Mouse (Mus musculus): ENCODE results near the gene Atg7. TPM values are rescaled to one million over a fixed set of nuclear protein-coding genes. Genes with fewer than 3 reads are reported as not detected.

Atg7 gene
- polyA plus RNA-seq, 1 experiment: 18.7 TPM

DNA sequence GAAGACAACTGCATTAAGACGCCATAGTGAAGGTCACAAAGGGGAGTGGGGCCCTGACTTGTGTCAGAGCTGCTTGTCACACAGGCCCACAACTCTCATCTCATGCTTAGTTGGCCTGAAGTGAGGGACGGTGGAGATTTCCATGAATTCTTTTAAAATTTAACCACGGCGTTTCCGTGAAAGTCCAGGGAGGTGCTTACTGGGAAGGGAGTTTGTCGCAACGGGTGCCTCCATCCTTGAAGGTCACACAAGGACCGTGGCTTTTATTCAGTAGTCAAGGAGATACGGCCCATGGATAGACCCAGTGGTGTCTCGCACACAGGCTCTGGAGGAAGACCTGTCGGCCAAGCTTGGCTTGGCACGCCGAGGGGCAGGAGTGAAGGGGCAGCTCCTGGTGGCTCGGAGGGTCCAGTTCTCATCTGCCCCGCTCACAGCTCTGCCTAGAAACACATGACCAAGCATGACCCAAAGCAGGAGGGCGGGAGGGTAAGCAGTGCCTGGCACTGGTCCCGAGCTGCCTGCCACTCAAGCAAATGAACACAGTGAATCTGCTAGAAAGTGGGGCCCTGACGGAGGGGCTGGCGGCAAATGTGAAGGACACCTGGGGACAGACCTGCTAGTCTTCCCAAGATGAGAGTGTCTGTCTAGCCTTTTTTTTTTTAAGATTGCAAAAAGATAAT, 236.1 kb downstream of the Atg7 start:
- H3K36me3 ChIP-seq (ENCODE audit: control insufficient read depth, insufficient read depth): peaks cover 5% of the 10 kb centered on the region

GRCm38 (mm10) chr6:114880798-114881197, 237.9 kb downstream of the Atg7 start:
- H3K36me3 ChIP-seq (ENCODE audit: control insufficient read depth, insufficient read depth): peaks cover 5% of the 10 kb centered on the region

More for the DNA sequence above, 236.1 kb downstream of the Atg7 start:
- Histone ChIP-seq H3K79me2 (ENCODE audit: control insufficient read depth, insufficient read depth) (peaks cover 91% of the 10 kb centered on the region), H3K4me2 (ENCODE audit: low read depth) (no peak overlapping the region), H3K4me3 (no peak overlapping the region), H3ac (ENCODE audit: control insufficient read depth, insufficient read length) (no peak overlapping the region), H3K27me3 (ENCODE audit: control insufficient read depth, insufficient read depth, insufficient read length) (no peaks in the 10 kb centered on the region)
- TF ChIP-seq REST (IDR thresholded peaks at IDR 0.05; ENCODE audit: insufficient read depth, insufficient read length) (no peak), SRF (IDR thresholded peaks at IDR 0.05; ENCODE audit: control insufficient read depth, insufficient read length, low read depth) (no peak), USF1 (IDR thresholded peaks at IDR 0.05; ENCODE audit: low read depth) (no peak), E2F4 (IDR thresholded peaks at IDR 0.05; ENCODE audit: insufficient read depth) (no peak), TCF12 (IDR thresholded peaks at IDR 0.05; ENCODE audit: insufficient read depth, poor library complexity, severe bottlenecking) (no peak), TCF3 (IDR thresholded peaks at IDR 0.05; ENCODE audit: insufficient read length, low read depth) (no peak), POLR2AphosphoS2 (IDR thresholded peaks at IDR 0.05; ENCODE audit: insufficient read length, low read depth) (no peak), MYOG (IDR thresholded peaks at IDR 0.05; ENCODE audit: control insufficient read depth in 1 of 3, insufficient read depth in 1 of 3, insufficient read length in 2 of 3, low read depth in 2 of 3) (no peak), CEBPB (IDR thresholded peaks at IDR 0.05; ENCODE audit: insufficient read depth, poor library complexity, severe bottlenecking) (no peak), MAX (IDR thresholded peaks at IDR 0.05; ENCODE audit: low read depth) (no peak), MYOD1 (IDR thresholded peaks at IDR 0.05; ENCODE audit: control insufficient read depth in 1 of 3, insufficient read length in 2 of 3, low read depth in 2 of 3) (no peak), POLR2A (IDR thresholded peaks at IDR 0.05; ENCODE audit: insufficient read length, low read depth) (no peak)

DNA sequence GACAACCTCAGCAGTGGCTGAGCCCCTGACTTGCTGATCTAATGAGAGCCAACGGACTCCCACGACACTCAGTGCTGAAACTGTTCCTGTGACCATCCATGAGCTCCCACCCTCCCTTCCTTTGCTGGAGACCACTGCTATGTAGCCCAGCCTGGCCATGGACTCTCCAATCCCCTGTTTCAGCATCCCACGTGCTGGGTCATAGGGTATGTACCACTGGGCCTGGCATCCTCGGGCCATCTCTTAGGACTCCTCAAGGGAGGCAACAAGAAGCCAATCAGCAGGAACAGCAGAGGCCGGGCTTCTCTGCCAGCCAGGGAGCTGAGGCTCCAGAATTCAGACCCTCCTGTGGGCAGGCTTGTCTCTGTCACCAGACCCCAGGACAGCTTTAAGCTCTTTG, 239.3 kb downstream of the Atg7 start:
- H3K79me2 ChIP-seq (ENCODE audit: control insufficient read depth, insufficient read depth): peaks cover 100% of the 10 kb centered on the region
- H3K27me3 ChIP-seq (ENCODE audit: control insufficient read depth, insufficient read depth, insufficient read length): no peaks in the 10 kb centered on the region
- TF ChIP-seq POLR2A (IDR thresholded peaks at IDR 0.05; ENCODE audit: insufficient read length, low read depth): no peak
- no peak for TF ChIP-seq POLR2AphosphoS2 (IDR thresholded peaks at IDR 0.05; ENCODE audit: insufficient read length, low read depth)
- TF ChIP-seq E2F4 (IDR thresholded peaks at IDR 0.05; ENCODE audit: insufficient read depth): no peak
- no peak for TF ChIP-seq TCF12 (IDR thresholded peaks at IDR 0.05; ENCODE audit: insufficient read depth, poor library complexity, severe bottlenecking)
- no peak for TF ChIP-seq TCF3 (IDR thresholded peaks at IDR 0.05; ENCODE audit: insufficient read length, low read depth)
- TF ChIP-seq MYOD1 (IDR thresholded peaks at IDR 0.05; ENCODE audit: control insufficient read depth in 1 of 3, insufficient read length in 2 of 3, low read depth in 2 of 3): no peak
- TF ChIP-seq SRF (IDR thresholded peaks at IDR 0.05; ENCODE audit: control insufficient read depth, insufficient read length, low read depth): no peak
- no peak for TF ChIP-seq MYOG (IDR thresholded peaks at IDR 0.05; ENCODE audit: control insufficient read depth in 1 of 3, insufficient read depth in 1 of 3, insufficient read length in 2 of 3, low read depth in 2 of 3)
- no peak for TF ChIP-seq REST (IDR thresholded peaks at IDR 0.05; ENCODE audit: insufficient read depth, insufficient read length)
- TF ChIP-seq CEBPB (IDR thresholded peaks at IDR 0.05; ENCODE audit: insufficient read depth, poor library complexity, severe bottlenecking): no peak
- TF ChIP-seq USF1 (IDR thresholded peaks at IDR 0.05; ENCODE audit: low read depth): no peak
- TF ChIP-seq MAX (IDR thresholded peaks at IDR 0.05; ENCODE audit: low read depth): no peak
- no peak overlapping the region for H3ac ChIP-seq (ENCODE audit: control insufficient read depth, insufficient read length)
- H3K4me3 ChIP-seq: no peak overlapping the region
- no peak overlapping the region for H3K4me2 ChIP-seq (ENCODE audit: low read depth)
- peaks cover 5% of the 10 kb centered on the region for H3K36me3 ChIP-seq (ENCODE audit: control insufficient read depth, insufficient read depth)

More at GRCm38 (mm10) chr6:114880798-114881197, 237.9 kb downstream of the Atg7 start:
- Histone ChIP-seq H3K27me3 (ENCODE audit: control insufficient read depth, insufficient read depth, insufficient read length) (no peaks in the 10 kb centered on the region), H3K79me2 (ENCODE audit: control insufficient read depth, insufficient read depth) (peaks cover 99% of the 10 kb centered on the region), H3K4me3 (no peak overlapping the region), H3K4me2 (ENCODE audit: low read depth) (no peak overlapping the region), H3ac (ENCODE audit: control insufficient read depth, insufficient read length) (no peak overlapping the region)
- TF ChIP-seq MYOG (IDR thresholded peaks at IDR 0.05; ENCODE audit: control insufficient read depth in 1 of 3, insufficient read depth in 1 of 3, insufficient read length in 2 of 3, low read depth in 2 of 3) (no peak), POLR2A (IDR thresholded peaks at IDR 0.05; ENCODE audit: insufficient read length, low read depth) (no peak)

- H3K27me3 ChIP-seq (ENCODE audit: control insufficient read depth, insufficient read depth, insufficient read length): no peaks in the 10 kb centered on the region
- no peak for TF ChIP-seq CEBPB (IDR thresholded peaks at IDR 0.05; ENCODE audit: insufficient read depth, poor library complexity, severe bottlenecking)
- TF ChIP-seq MYOD1 (IDR thresholded peaks at IDR 0.05; ENCODE audit: control insufficient read depth in 1 of 3, insufficient read length in 2 of 3, low read depth in 2 of 3): peak in 1 of 3 experiments; percentile 13
These were observed 239.8 kb downstream of the Atg7 start for GRCm38 (mm10) chr6:114882675-114883074.

GRCm38 (mm10) chr6:114883261-114883740, 240.4 kb downstream of the Atg7 start:
- H3K4me2 ChIP-seq (ENCODE audit: low read depth): no peak overlapping the region
- no peak overlapping the region for H3K4me3 ChIP-seq
- peaks cover 100% of the 10 kb centered on the region for H3K79me2 ChIP-seq (ENCODE audit: control insufficient read depth, insufficient read depth)
- H3K27me3 ChIP-seq (ENCODE audit: control insufficient read depth, insufficient read depth, insufficient read length): no peaks in the 10 kb centered on the region
- H3ac ChIP-seq (ENCODE audit: control insufficient read depth, insufficient read length): no peak overlapping the region
- TF ChIP-seq POLR2AphosphoS2 (IDR thresholded peaks at IDR 0.05; ENCODE audit: insufficient read length, low read depth) (no peak), USF1 (IDR thresholded peaks at IDR 0.05; ENCODE audit: low read depth) (no peak), MYOD1 (IDR thresholded peaks at IDR 0.05; ENCODE audit: control insufficient read depth in 1 of 3, insufficient read length in 2 of 3, low read depth in 2 of 3) (no peak), TCF3 (IDR thresholded peaks at IDR 0.05; ENCODE audit: insufficient read length, low read depth) (no peak), TCF12 (IDR thresholded peaks at IDR 0.05; ENCODE audit: insufficient read depth, poor library complexity, severe bottlenecking) (no peak), POLR2A (IDR thresholded peaks at IDR 0.05; ENCODE audit: insufficient read length, low read depth) (no peak), MAX (IDR thresholded peaks at IDR 0.05; ENCODE audit: low read depth) (no peak), MYOG (IDR thresholded peaks at IDR 0.05; ENCODE audit: control insufficient read depth in 1 of 3, insufficient read depth in 1 of 3, insufficient read length in 2 of 3, low read depth in 2 of 3) (no peak), E2F4 (IDR thresholded peaks at IDR 0.05; ENCODE audit: insufficient read depth) (no peak), REST (IDR thresholded peaks at IDR 0.05; ENCODE audit: insufficient read depth, insufficient read length) (no peak), SRF (IDR thresholded peaks at IDR 0.05; ENCODE audit: control insufficient read depth, insufficient read length, low read depth) (no peak), CEBPB (IDR thresholded peaks at IDR 0.05; ENCODE audit: insufficient read depth, poor library complexity, severe bottlenecking) (no peak)
- peaks cover 7% of the 10 kb centered on the region for H3K36me3 ChIP-seq (ENCODE audit: control insufficient read depth, insufficient read depth)

More at GRCm38 (mm10) chr6:114882675-114883074, 239.8 kb downstream of the Atg7 start:
- no peak overlapping the region for H3K4me2 ChIP-seq (ENCODE audit: low read depth)
- H3K4me3 ChIP-seq: no peak overlapping the region
- H3K79me2 ChIP-seq (ENCODE audit: control insufficient read depth, insufficient read depth): peaks cover 100% of the 10 kb centered on the region
- no peak overlapping the region for H3ac ChIP-seq (ENCODE audit: control insufficient read depth, insufficient read length)
- peaks cover 5% of the 10 kb centered on the region for H3K36me3 ChIP-seq (ENCODE audit: control insufficient read depth, insufficient read depth)

Measured in myocyte (in vitro differentiated cells).